ENCODE assay signal across 11 mouse cellular contexts in the genomic region with DNA sequence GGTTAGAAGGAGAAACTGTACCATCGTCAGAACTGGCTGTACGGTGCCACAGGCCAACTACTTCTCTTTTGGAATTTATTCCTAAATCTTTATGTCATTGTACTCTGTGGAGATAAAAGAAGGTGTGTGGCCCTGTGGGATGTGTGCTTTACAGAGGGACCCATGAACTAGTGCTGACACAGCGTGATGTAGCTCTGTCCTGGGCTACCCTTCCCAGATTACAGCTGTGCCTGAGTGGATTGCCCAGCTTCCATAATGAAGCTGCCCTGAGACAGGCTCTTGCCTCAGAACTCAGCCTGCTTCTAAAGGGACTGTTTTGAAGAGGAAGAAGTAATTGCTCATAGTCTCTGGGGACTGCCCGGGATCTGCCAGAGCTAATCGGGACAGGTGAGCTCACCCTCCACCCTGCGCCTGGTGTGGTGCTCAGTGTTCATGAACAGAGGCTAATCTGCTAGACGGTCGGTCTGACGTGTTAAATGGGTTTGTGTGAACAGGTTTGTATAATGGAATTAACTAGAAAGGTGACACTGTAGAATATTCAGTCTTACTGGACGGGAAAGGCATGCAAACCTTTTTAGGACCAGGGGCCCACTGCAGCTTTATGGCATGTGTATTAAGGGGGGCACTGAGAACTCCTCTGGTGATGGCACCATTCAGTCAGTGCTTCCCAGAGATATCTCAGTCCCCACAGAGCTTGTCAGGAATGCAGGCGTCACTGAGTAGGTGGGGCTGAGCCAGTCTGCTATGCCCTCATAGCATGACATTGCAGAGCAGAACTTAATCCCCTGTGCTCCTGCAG. TPM values are rescaled to one million over a fixed set of nuclear protein-coding genes. Genes with fewer than 3 reads are reported as not detected.
DNase-seq lines count a peak whose midpoint lies in the region; ATAC-seq and TF ChIP-seq lines count a peak whose summit lies in the region.
"Had no signal": no experiment of that assay in that cellular context is flagged by ENCODE, and none has a peak within 500 bp of the region (broad histone marks: within the 10 kb centered on the region; RNA-seq: fewer than 3 reads in every experiment).

No protein-coding gene starts in this region.

- no peak for DNase-seq in hindbrain, postnatal 0 days (ENCODE audit: low spot score)
- peak; percentile 63 for DNase-seq in brain, adult 2 months (ENCODE audit: low read depth, low spot score)
- no peak for DNase-seq in thymus, postnatal 36 days
- DNase-seq in lung, postnatal 25 days (ENCODE audit: low spot score): no peak
- no peak for DNase-seq in spleen, adult 12 weeks (ENCODE audit: low spot score)
- DNase-seq: cerebellum, postnatal 36 days had no signal

- H3K9ac ChIP-seq in hindbrain, postnatal 0 days (replicated peaks; ENCODE audit: low read length): no peak overlapping the region
- H3K9ac ChIP-seq in hindbrain, embryonic 13.5 days: no peak overlapping the region
- peak overlapping the region; percentile 20; the same call in 1 of the 2 replicates for H3K9ac ChIP-seq in heart, embryonic 13.5 days
- no peak overlapping the region for H3K9ac ChIP-seq in midbrain, embryonic 13.5 days (replicated peaks)
- H3K9ac ChIP-seq: limb, embryonic 13.5 days had no signal

- TF ChIP-seq CTCF in hindbrain, postnatal 0 days (IDR thresholded peaks at IDR 0.05; ENCODE audit: low read depth): no peak

- H3K4me3 ChIP-seq in hindbrain, postnatal 0 days (ENCODE audit: low read length): no peak overlapping the region
- no peak overlapping the region for H3K4me3 ChIP-seq in hindbrain, embryonic 13.5 days
- H3K4me3 ChIP-seq in heart, embryonic 13.5 days: no peak overlapping the region
- H3K4me3 ChIP-seq in midbrain, embryonic 13.5 days (replicated peaks): no peak overlapping the region
- H3K4me3 ChIP-seq: limb, embryonic 13.5 days had no signal

- H3K27me3 ChIP-seq in hindbrain, postnatal 0 days (ENCODE audit: insufficient read depth, low read length): no peaks in the 10 kb centered on the region
- H3K27me3 ChIP-seq in hindbrain, embryonic 13.5 days: no peaks in the 10 kb centered on the region
- H3K27me3 ChIP-seq in heart, embryonic 13.5 days (replicated peaks): no peaks in the 10 kb centered on the region
- no peaks in the 10 kb centered on the region for H3K27me3 ChIP-seq in midbrain, embryonic 13.5 days
- H3K27me3 ChIP-seq: limb, embryonic 13.5 days had no signal

- H3K4me2 ChIP-seq in hindbrain, postnatal 0 days (ENCODE audit: low read depth, low read length): no peak overlapping the region
- no peak overlapping the region for H3K4me2 ChIP-seq in hindbrain, embryonic 13.5 days
- H3K4me2 ChIP-seq in heart, embryonic 13.5 days: peak overlapping the region; percentile 34
- H3K4me2 ChIP-seq in midbrain, embryonic 13.5 days (replicated peaks): no peak overlapping the region
- H3K4me2 ChIP-seq: limb, embryonic 13.5 days had no signal

- H3K36me3 ChIP-seq in hindbrain, postnatal 0 days (ENCODE audit: insufficient read depth, low read length): peaks cover 14% of the 10 kb centered on the region
- peaks cover 46% of the 10 kb centered on the region for H3K36me3 ChIP-seq in hindbrain, embryonic 13.5 days
- peaks cover 36% of the 10 kb centered on the region for H3K36me3 ChIP-seq in heart, embryonic 13.5 days
- peaks cover 22% of the 10 kb centered on the region for H3K36me3 ChIP-seq in midbrain, embryonic 13.5 days

- H3K9me3 ChIP-seq in hindbrain, postnatal 0 days (ENCODE audit: low read length): no peaks in the 10 kb centered on the region
- no peaks in the 10 kb centered on the region for H3K9me3 ChIP-seq in hindbrain, embryonic 13.5 days
- H3K9me3 ChIP-seq in heart, embryonic 13.5 days: no peaks in the 10 kb centered on the region
- H3K9me3 ChIP-seq in midbrain, embryonic 13.5 days: no peaks in the 10 kb centered on the region
- H3K9me3 ChIP-seq: limb, embryonic 13.5 days had no signal

- H3K4me1 ChIP-seq in hindbrain, postnatal 0 days (ENCODE audit: insufficient read depth, low read length): no peaks in the 10 kb centered on the region
- H3K4me1 ChIP-seq in hindbrain, embryonic 13.5 days (replicated peaks): no peaks in the 10 kb centered on the region
- H3K4me1 ChIP-seq in heart, embryonic 13.5 days: peaks cover 56% of the 10 kb centered on the region
- peaks cover 20% of the 10 kb centered on the region for H3K4me1 ChIP-seq in midbrain, embryonic 13.5 days (replicated peaks)

- ATAC-seq in hindbrain, postnatal 0 days: peak; percentile 60; the same call in 1 of the 2 replicates
- ATAC-seq in hindbrain, embryonic 13.5 days (ENCODE audit: low FRiP score): no peak
- ATAC-seq in heart, embryonic 13.5 days (ENCODE audit: extremely low read depth, insufficient number of reproducible peaks, low FRiP score, low TSS enrichment): peak; percentile 69; the same call in 1 of the 2 replicates
- ATAC-seq in midbrain, embryonic 13.5 days: peak; percentile 90
- ATAC-seq: intestine, postnatal 0 days had no signal

- H3K27ac ChIP-seq in hindbrain, postnatal 0 days: no peak overlapping the region
- no peak overlapping the region for H3K27ac ChIP-seq in hindbrain, embryonic 13.5 days
- peak overlapping the region; percentile 91 for H3K27ac ChIP-seq in heart, embryonic 13.5 days (replicated peaks)
- H3K27ac ChIP-seq in midbrain, embryonic 13.5 days: no peak overlapping the region
- H3K27ac ChIP-seq: limb, embryonic 13.5 days had no signal

- 68% methylated on average over 11 of the region's 11 CpGs for WGBS in hindbrain, postnatal 0 days
- 79% methylated on average over 11 of the region's 11 CpGs for WGBS in hindbrain, embryonic 13.5 days
- WGBS in heart, embryonic 13.5 days: 26% methylated on average over 11 of the region's 11 CpGs
- WGBS in midbrain, embryonic 13.5 days: 46% methylated on average over 11 of the region's 11 CpGs

RNA-seq across cellular contexts. Expression of a gene that starts 41.7 kb away (rescaled TPM):
- total RNA-seq in hindbrain, postnatal 0 days (2014; rRNA removed): 10.7 and 12.6 TPM in 2 replicates
- 5.5 and 5.7 TPM in 2 replicates for polyA plus RNA-seq in hindbrain, postnatal 0 days (2015; fragmentation: Nextera tagmentation; extraction: Ambion mirVana)
- 7.7 and 8.3 TPM in 2 replicates for polyA plus RNA-seq in hindbrain, embryonic 13.5 days (2015; fragmentation: Nextera tagmentation; extraction: Ambion mirVana)
- 11.4 and 12.0 TPM in 2 replicates for polyA plus RNA-seq in heart, embryonic 13.5 days (2015; fragmentation: Nextera tagmentation; extraction: Ambion mirVana)
- polyA plus RNA-seq in midbrain, embryonic 13.5 days (2015; fragmentation: Nextera tagmentation; extraction: Ambion mirVana): 9.3 and 9.7 TPM in 2 replicates
